Mouse (Mus musculus): ENCODE measurements around the gene Lao1. TPM values are rescaled to one million over a fixed set of nuclear protein-coding genes. Genes with fewer than 3 reads are reported as not detected.

Lao1 gene
- total RNA-seq, 2 experiments from 2014 or later, result not detected

DNA sequence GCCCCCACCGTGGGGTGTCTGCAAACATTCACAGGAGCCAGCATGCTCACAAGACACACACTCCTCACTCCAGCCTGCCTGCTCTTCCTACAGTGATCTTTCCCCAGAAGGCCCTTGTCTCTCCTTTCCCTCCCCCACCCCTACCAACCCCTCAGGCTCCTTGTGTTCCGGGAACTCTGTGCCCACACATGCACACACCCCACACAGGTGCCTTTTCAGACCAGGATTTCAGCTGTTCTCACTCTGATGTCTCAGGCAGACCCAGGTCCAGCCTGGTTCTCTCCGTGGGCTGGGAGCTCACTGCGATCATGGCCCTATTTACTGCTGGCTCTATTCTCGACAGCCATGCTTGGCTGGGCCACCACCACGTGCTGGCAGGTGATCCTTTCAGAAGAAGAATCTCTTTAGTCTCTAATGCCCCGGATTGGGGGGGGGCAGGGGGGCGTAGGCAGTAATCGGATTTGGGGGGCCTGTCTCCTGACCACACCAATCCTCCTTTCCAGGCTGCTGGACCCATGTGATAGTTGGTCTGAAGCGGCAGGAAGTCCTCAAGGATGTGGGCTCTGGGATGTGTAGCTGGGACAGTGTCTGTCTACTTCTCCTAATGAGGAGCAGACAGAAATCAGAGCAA, 49.8 kb downstream of the Lao1 start:
- no peak for ATAC-seq (replicated peaks; ENCODE audit: low FRiP score, poor library complexity, severe bottlenecking)

DNA sequence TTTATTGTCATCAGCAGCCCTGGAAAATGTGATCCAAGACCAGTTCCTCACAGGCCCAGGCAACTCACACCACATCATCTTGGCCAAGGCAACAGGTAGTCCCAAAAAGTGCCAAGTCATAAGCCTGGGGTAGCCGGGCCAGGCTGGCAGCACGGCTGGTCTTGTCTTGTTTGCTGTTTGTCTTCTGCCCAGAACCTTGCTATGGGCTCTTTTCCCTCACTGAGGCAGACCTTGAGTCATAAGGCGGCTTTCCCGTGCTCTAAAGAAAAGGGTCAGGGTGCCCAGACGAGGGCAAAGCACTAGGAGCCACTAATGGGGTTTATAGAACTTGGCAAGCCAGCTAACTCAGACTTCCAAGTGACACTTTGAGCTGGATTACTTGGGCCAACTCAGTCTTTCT, 51.7 kb downstream of the Lao1 start:
- ATAC-seq (replicated peaks; ENCODE audit: low FRiP score, poor library complexity, severe bottlenecking), result no peak

DNA sequence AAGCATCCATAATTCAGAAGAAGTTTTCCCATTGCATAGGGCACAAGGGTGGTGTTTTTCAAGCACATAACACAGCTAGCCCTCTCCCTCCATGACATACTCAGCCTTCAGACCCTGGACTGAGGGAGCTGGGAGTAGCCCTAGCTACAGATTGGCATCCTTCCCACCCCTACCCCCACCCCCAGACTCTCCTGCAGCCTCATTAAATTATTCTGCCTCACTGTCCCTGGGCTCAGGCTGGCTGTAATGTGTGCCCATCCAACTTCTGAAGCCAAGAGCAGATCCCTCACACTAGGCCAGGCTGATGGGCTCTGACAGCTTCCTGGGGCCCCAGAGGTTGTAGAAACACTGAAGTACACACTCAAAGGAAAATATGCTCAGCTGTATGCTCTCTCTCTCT, 53.6 kb downstream of the Lao1 start:
- ATAC-seq (replicated peaks; ENCODE audit: low FRiP score, poor library complexity, severe bottlenecking), result no peak

DNA sequence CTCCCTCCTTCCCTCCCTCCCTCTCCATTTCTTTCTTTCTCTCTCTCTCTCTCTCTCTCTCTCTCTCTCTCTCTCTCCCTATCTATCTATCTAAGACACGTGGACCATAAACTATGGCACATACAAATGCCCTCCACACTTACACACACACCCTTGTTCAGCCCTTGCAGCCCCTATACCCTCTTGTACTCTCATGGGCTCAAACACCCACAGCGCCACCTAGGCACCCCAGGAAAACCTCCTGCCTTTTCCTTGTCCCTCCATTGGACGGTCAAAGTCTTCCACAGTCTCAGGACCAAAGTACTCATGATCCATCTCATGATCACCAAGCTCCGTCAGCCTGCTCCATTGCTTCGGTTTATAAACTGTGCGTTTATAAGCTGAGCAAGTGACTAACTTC, 54.2 kb downstream of the Lao1 start:
- no peak for ATAC-seq (replicated peaks; ENCODE audit: low FRiP score, poor library complexity, severe bottlenecking)

DNA sequence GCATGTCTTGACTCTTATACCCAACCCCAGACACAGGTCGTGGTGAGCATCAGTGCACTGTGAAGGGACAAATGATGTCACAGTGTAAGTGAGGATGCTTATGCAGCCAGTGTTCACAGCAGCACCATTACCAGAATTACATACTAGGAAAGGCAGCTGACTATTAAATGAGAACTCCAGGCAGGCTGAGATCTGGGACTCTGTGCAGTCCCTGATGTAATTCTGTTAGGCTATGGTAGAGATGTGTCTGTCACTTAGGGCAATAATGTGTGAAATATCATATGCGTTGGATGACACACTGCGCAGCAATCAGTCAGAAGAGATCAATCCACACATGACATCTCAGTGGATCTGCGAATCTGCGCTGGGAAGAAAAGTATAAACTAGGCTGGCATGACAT, 55.7 kb downstream of the Lao1 start:
- no peak for ATAC-seq (replicated peaks; ENCODE audit: low FRiP score, poor library complexity, severe bottlenecking)

Other genes starting within 250 kb of the Lao1 start
- gene Olfr1340, start 241.4 kb upstream of the Lao1 start, total RNA-seq (2015; ENCODE audit: low replicate concordance), result not detected in 2 replicates
- gene Olfr1340, start 241.4 kb upstream of the Lao1 start, total RNA-seq (2017; ENCODE audit: low replicate concordance), result not detected in 2 replicates
- gene Olfr1339, start 229.4 kb upstream of the Lao1 start, total RNA-seq (2015; ENCODE audit: low replicate concordance), result not detected in 2 replicates
- not detected in 2 replicates for gene Olfr1339, start 229.4 kb upstream of the Lao1 start, total RNA-seq (2017; ENCODE audit: low replicate concordance)
- gene Olfr1338, start 202.8 kb upstream of the Lao1 start, total RNA-seq (2015; ENCODE audit: low replicate concordance), result not detected in 2 replicates
- not detected in 2 replicates for gene Olfr1338, start 202.8 kb upstream of the Lao1 start, total RNA-seq (2017; ENCODE audit: low replicate concordance)
- not detected in 2 replicates for gene Olfr1337, start 179.0 kb upstream of the Lao1 start, total RNA-seq (2015; ENCODE audit: low replicate concordance)
- not detected in 2 replicates for gene Olfr1337, start 179.0 kb upstream of the Lao1 start, total RNA-seq (2017; ENCODE audit: low replicate concordance)
- gene Olfr1335, start 151.6 kb upstream of the Lao1 start, total RNA-seq (2015; ENCODE audit: low replicate concordance), result not detected in 2 replicates
- not detected in 2 replicates for gene Olfr1335, start 151.6 kb upstream of the Lao1 start, total RNA-seq (2017; ENCODE audit: low replicate concordance)
- not detected in 2 replicates for gene Olfr1333, start 125.3 kb upstream of the Lao1 start, total RNA-seq (2015; ENCODE audit: low replicate concordance)
- gene Olfr1333, start 125.3 kb upstream of the Lao1 start, total RNA-seq (2017; ENCODE audit: low replicate concordance), result not detected in 2 replicates
- not detected in 2 replicates for gene Olfr1331, start 96.9 kb upstream of the Lao1 start, total RNA-seq (2015; ENCODE audit: low replicate concordance)
- not detected in 2 replicates for gene Olfr1331, start 96.9 kb upstream of the Lao1 start, total RNA-seq (2017; ENCODE audit: low replicate concordance)
- gene Olfr1330, start 73.0 kb upstream of the Lao1 start, total RNA-seq (2015; ENCODE audit: low replicate concordance), result not detected in 2 replicates
- not detected in 2 replicates for gene Olfr1330, start 73.0 kb upstream of the Lao1 start, total RNA-seq (2017; ENCODE audit: low replicate concordance)
- not detected in 2 replicates for gene Olfr1329, start 44.1 kb upstream of the Lao1 start, total RNA-seq (2015; ENCODE audit: low replicate concordance)
- gene Olfr1329, start 44.1 kb upstream of the Lao1 start, total RNA-seq (2017; ENCODE audit: low replicate concordance), result not detected in 2 replicates
- gene Olfr1328, start 23.0 kb upstream of the Lao1 start, total RNA-seq (2015; ENCODE audit: low replicate concordance), result not detected in 2 replicates
- gene Olfr1328, start 23.0 kb upstream of the Lao1 start, total RNA-seq (2017; ENCODE audit: low replicate concordance), result not detected in 2 replicates
- gene Slc2a1, start 147.1 kb downstream of the Lao1 start, total RNA-seq (2015; ENCODE audit: low replicate concordance), result 1.1 and 5.4 TPM in 2 replicates
- gene Slc2a1, start 147.1 kb downstream of the Lao1 start, total RNA-seq (2017; ENCODE audit: low replicate concordance), result 1.0 TPM in 1 of 2 replicates, not detected in the other
- gene Zfp691, start 212.6 kb downstream of the Lao1 start, total RNA-seq (2015; ENCODE audit: low replicate concordance), result 2.2 and 4.6 TPM in 2 replicates
- 2.2 and 8.5 TPM in 2 replicates for gene Zfp691, start 212.6 kb downstream of the Lao1 start, total RNA-seq (2017; ENCODE audit: low replicate concordance)
- gene Ermap, start 228.4 kb downstream of the Lao1 start, total RNA-seq (2015; ENCODE audit: low replicate concordance), result 1,144 and 1,272 TPM in 2 replicates
- gene Ermap, start 228.4 kb downstream of the Lao1 start, total RNA-seq (2017; ENCODE audit: low replicate concordance), result 1,113 and 1,126 TPM in 2 replicates
- gene Svbp, start 233.7 kb downstream of the Lao1 start, total RNA-seq (2015; ENCODE audit: low replicate concordance), result 110 and 114 TPM in 2 replicates
- gene Svbp, start 233.7 kb downstream of the Lao1 start, total RNA-seq (2017; ENCODE audit: low replicate concordance), result 171 and 238 TPM in 2 replicates